Mouse (Mus musculus) c-Kit-positive CD71-positive TER-119-negative erythroid progenitor cells, embryonic 14.5 days (primary cell): ENCODE measurements around the gene Dgcr2.
A peak's percentile ranks its signal among the peaks of the same experiment; 100 is the strongest.

Source experiments
- DNase-seq: peaks from one replicate; pipeline ENCODE4 v3.0.0-alpha.2; 2013; ENCODE audit warnings: low read depth

Dgcr2 gene

GRCm38 (mm10) chr16:17848431-17848830, 49.9 kb downstream of the Dgcr2 start:
- no peak for DNase-seq

- DNase-seq, result no peak
These were observed 54.5 kb downstream of the Dgcr2 start for GRCm38 (mm10) chr16:17843701-17844365.

GRCm38 (mm10) chr16:17842437-17842836, 55.9 kb downstream of the Dgcr2 start:
- DNase-seq, result no peak

GRCm38 (mm10) chr16:17839976-17840375, 58.4 kb downstream of the Dgcr2 start:
- DNase-seq, result no peak

GRCm38 (mm10) chr16:17838051-17838450, 60.3 kb downstream of the Dgcr2 start, which contains the start of gene Car15:
Gene Car15 (minus strand): TSS chr16:17838364.
- DNase-seq, result no peak

- no peak for DNase-seq
These were observed 62.9 kb downstream of the Dgcr2 start for GRCm38 (mm10) chr16:17835481-17835880.

GRCm38 (mm10) chr16:17834543-17834942, 63.8 kb downstream of the Dgcr2 start:
- no peak for DNase-seq

GRCm38 (mm10) chr16:17833681-17834399, 64.5 kb downstream of the Dgcr2 start:
- DNase-seq, result no peak

- no peak for DNase-seq
These were observed 65.1 kb downstream of the Dgcr2 start for GRCm38 (mm10) chr16:17833321-17833680.

- DNase-seq, result no peak
These were observed 65.5 kb downstream of the Dgcr2 start, which contains the start of gene B830017H08Rik for GRCm38 (mm10) chr16:17832821-17833220. Gene B830017H08Rik (plus strand): TSS chr16:17833121.

GRCm38 (mm10) chr16:17831781-17832180, 66.6 kb downstream of the Dgcr2 start:
- DNase-seq, result no peak

GRCm38 (mm10) chr16:17830385-17831178, 67.8 kb downstream of the Dgcr2 start:
- DNase-seq, result no peak

GRCm38 (mm10) chr16:17828867-17829266, 69.5 kb downstream of the Dgcr2 start:
- DNase-seq, result no peak

GRCm38 (mm10) chr16:17828229-17828628, 70.1 kb downstream of the Dgcr2 start:
- DNase-seq, result no peak

- DNase-seq, result no peak
These were observed 71.9 kb downstream of the Dgcr2 start for GRCm38 (mm10) chr16:17826500-17826899.

- no peak for DNase-seq
These were observed 81.8 kb downstream of the Dgcr2 start for GRCm38 (mm10) chr16:17816528-17816927.

- peak; percentile 67 for DNase-seq
These were observed 82.7 kb downstream of the Dgcr2 start for GRCm38 (mm10) chr16:17815411-17816402.

GRCm38 (mm10) chr16:17813173-17813572, 85.2 kb downstream of the Dgcr2 start:
- no peak for DNase-seq

GRCm38 (mm10) chr16:17812120-17812519, 86.2 kb downstream of the Dgcr2 start:
- peak; percentile 40 for DNase-seq

GRCm38 (mm10) chr16:17809711-17810110, 88.7 kb downstream of the Dgcr2 start:
- DNase-seq, result no peak

- DNase-seq, result no peak
These were observed 89.2 kb downstream of the Dgcr2 start for GRCm38 (mm10) chr16:17809125-17809524.
